Mouse (Mus musculus): ENCODE measurements around the gene Ercc6l2. TPM values are rescaled to one million over a fixed set of nuclear protein-coding genes. Genes with fewer than 3 reads are reported as not detected.
A peak's percentile ranks its signal among the peaks of the same experiment; 100 is the strongest.

The Ercc6l2 gene
- polyA plus RNA-seq, 1 experiment from 2014 or later: 13.6 TPM

DNA sequence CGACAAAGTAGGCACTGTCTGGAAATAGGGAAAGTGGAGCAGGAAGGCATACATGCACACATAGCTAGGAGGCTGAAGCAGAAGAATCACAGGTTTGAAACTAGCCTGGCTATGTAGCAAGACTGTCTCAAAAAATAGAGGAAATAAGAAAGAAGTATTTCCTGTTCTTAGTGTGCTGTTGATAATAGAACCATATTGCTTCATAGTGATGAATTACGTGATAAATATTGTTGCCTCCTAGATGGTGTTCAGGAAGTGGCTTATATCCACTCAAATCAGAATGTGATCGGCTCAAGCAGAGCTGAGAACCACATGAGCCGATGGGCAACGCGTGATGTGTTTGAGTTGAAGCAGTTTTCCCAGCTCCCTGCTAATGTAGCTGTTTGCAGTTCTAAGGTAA lies 62.1 kb downstream of the Ercc6l2 start:
- Histone ChIP-seq H3K9me3 (ENCODE audit: control insufficient read depth, low read length) (no peaks in the 10 kb centered on the region), H3K27ac (ENCODE audit: low read depth, low read length) (no peak overlapping the region), H3K4me1 (ENCODE audit: control insufficient read depth, insufficient read depth, low read length) (no peaks in the 10 kb centered on the region), H3K27me3 (ENCODE audit: control insufficient read depth, insufficient read depth, low read length) (no peaks in the 10 kb centered on the region), H3K4me2 (ENCODE audit: low read depth, low read length) (no peak overlapping the region), H3K9ac (replicated peaks; ENCODE audit: low read depth, low read length) (no peak overlapping the region), H3K4me3 (ENCODE audit: low read depth, low read length) (no peak overlapping the region), H3K36me3 (ENCODE audit: control insufficient read depth, insufficient read depth, low read length) (0 out of 2 replicates have a peak, but pooled peaks cover 2% of the 10 kb centered on the region)
- 93% methylated on average over 6 of the region's 6 CpGs for WGBS
- ATAC-seq (ENCODE audit: low read depth): no peak

GRCm38 (mm10) chr13:63879105-63879863 lies 64.2 kb downstream of the Ercc6l2 start:
- Histone ChIP-seq H3K9ac (replicated peaks; ENCODE audit: low read depth, low read length) (no peak overlapping the region), H3K9me3 (ENCODE audit: control insufficient read depth, low read length) (no peaks in the 10 kb centered on the region), H3K4me2 (ENCODE audit: low read depth, low read length) (no peak overlapping the region), H3K27me3 (ENCODE audit: control insufficient read depth, insufficient read depth, low read length) (no peaks in the 10 kb centered on the region), H3K4me1 (ENCODE audit: control insufficient read depth, insufficient read depth, low read length) (no peaks in the 10 kb centered on the region), H3K36me3 (ENCODE audit: control insufficient read depth, insufficient read depth, low read length) (no peaks in the 10 kb centered on the region), H3K27ac (ENCODE audit: low read depth, low read length) (no peak overlapping the region), H3K4me3 (ENCODE audit: low read depth, low read length) (no peak overlapping the region)
- ATAC-seq (ENCODE audit: low read depth): no peak
- WGBS: 89% methylated on average over 1 of the region's 1 CpGs

DNA sequence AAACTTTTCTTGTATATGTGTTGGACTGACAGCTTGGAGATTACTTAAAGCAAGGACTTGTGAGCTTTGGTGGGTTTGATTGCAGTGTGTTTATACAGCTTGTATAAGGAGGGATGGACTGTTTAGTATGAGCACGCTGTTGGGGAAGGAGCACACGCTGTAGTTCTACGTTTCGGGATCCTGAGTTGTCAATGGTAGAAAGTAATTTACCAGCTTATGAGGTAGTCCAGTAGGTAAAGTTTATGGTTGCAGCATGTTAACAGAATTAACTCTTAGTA lies 64.8 kb downstream of the Ercc6l2 start:
- Histone ChIP-seq H3K36me3 (ENCODE audit: control insufficient read depth, insufficient read depth, low read length) (no peaks in the 10 kb centered on the region), H3K4me3 (ENCODE audit: low read depth, low read length) (no peak overlapping the region), H3K27me3 (ENCODE audit: control insufficient read depth, insufficient read depth, low read length) (no peaks in the 10 kb centered on the region), H3K9me3 (ENCODE audit: control insufficient read depth, low read length) (no peaks in the 10 kb centered on the region), H3K27ac (ENCODE audit: low read depth, low read length) (no peak overlapping the region), H3K4me1 (ENCODE audit: control insufficient read depth, insufficient read depth, low read length) (no peaks in the 10 kb centered on the region), H3K4me2 (ENCODE audit: low read depth, low read length) (no peak overlapping the region), H3K9ac (replicated peaks; ENCODE audit: low read depth, low read length) (no peak overlapping the region)
- no peak for ATAC-seq (ENCODE audit: low read depth)
- WGBS: 83% methylated on average over 4 of the region's 4 CpGs

GRCm38 (mm10) chr13:63885532-63885949 lies 70.5 kb downstream of the Ercc6l2 start:
- 74% methylated on average over 3 of the region's 3 CpGs for WGBS
- Histone ChIP-seq H3K4me3 (ENCODE audit: low read depth, low read length) (no peak overlapping the region), H3K27ac (ENCODE audit: low read depth, low read length) (no peak overlapping the region), H3K27me3 (ENCODE audit: control insufficient read depth, insufficient read depth, low read length) (no peaks in the 10 kb centered on the region), H3K4me2 (ENCODE audit: low read depth, low read length) (no peak overlapping the region), H3K4me1 (ENCODE audit: control insufficient read depth, insufficient read depth, low read length) (no peaks in the 10 kb centered on the region), H3K36me3 (ENCODE audit: control insufficient read depth, insufficient read depth, low read length) (no peaks in the 10 kb centered on the region), H3K9ac (replicated peaks; ENCODE audit: low read depth, low read length) (no peak overlapping the region), H3K9me3 (ENCODE audit: control insufficient read depth, low read length) (no peaks in the 10 kb centered on the region)
- ATAC-seq (ENCODE audit: low read depth): no peak

- H3K4me3 ChIP-seq (ENCODE audit: low read depth, low read length): no peak overlapping the region
- WGBS: 96% methylated on average over 3 of the region's 3 CpGs
Observed at GRCm38 (mm10) chr13:63886429-63887052, 71.5 kb downstream of the Ercc6l2 start.

GRCm38 (mm10) chr13:63900679-63901302 lies 85.8 kb downstream of the Ercc6l2 start:
- WGBS: 20% methylated on average over 12 of the region's 12 CpGs
- Histone ChIP-seq H3K9ac (replicated peaks; ENCODE audit: low read depth, low read length) (no peak overlapping the region), H3K9me3 (ENCODE audit: control insufficient read depth, low read length) (no peaks in the 10 kb centered on the region), H3K4me3 (ENCODE audit: low read depth, low read length) (peak overlapping the region; percentile 30), H3K27ac (ENCODE audit: low read depth, low read length) (no peak overlapping the region), H3K4me1 (ENCODE audit: control insufficient read depth, insufficient read depth, low read length) (peaks cover 8% of the 10 kb centered on the region; the same call in 1 of the 2 replicates), H3K36me3 (ENCODE audit: control insufficient read depth, insufficient read depth, low read length) (no peaks in the 10 kb centered on the region), H3K27me3 (ENCODE audit: control insufficient read depth, insufficient read depth, low read length) (no peaks in the 10 kb centered on the region), H3K4me2 (ENCODE audit: low read depth, low read length) (peak overlapping the region; percentile 68)
- peak; percentile 13 for ATAC-seq (ENCODE audit: low read depth)

More at GRCm38 (mm10) chr13:63886429-63887052, 71.5 kb downstream of the Ercc6l2 start:
- no peak for ATAC-seq (ENCODE audit: low read depth)
- H3K27me3 ChIP-seq (ENCODE audit: control insufficient read depth, insufficient read depth, low read length): no peaks in the 10 kb centered on the region
- no peak overlapping the region for H3K9ac ChIP-seq (replicated peaks; ENCODE audit: low read depth, low read length)
- H3K4me1 ChIP-seq (ENCODE audit: control insufficient read depth, insufficient read depth, low read length): no peaks in the 10 kb centered on the region
- H3K9me3 ChIP-seq (ENCODE audit: control insufficient read depth, low read length): no peaks in the 10 kb centered on the region
- no peak overlapping the region for H3K4me2 ChIP-seq (ENCODE audit: low read depth, low read length)
- H3K36me3 ChIP-seq (ENCODE audit: control insufficient read depth, insufficient read depth, low read length): no peaks in the 10 kb centered on the region
- no peak overlapping the region for H3K27ac ChIP-seq (ENCODE audit: low read depth, low read length)

GRCm38 (mm10) chr13:63901303-63901713 lies 86.3 kb downstream of the Ercc6l2 start:
- peak overlapping the region; percentile 39; the same call in 1 of the 2 replicates for H3K9ac ChIP-seq (replicated peaks; ENCODE audit: low read depth, low read length)
- peak; percentile 85 for ATAC-seq (ENCODE audit: low read depth)
- no peaks in the 10 kb centered on the region for H3K27me3 ChIP-seq (ENCODE audit: control insufficient read depth, insufficient read depth, low read length)
- no peaks in the 10 kb centered on the region for H3K36me3 ChIP-seq (ENCODE audit: control insufficient read depth, insufficient read depth, low read length)
- peaks cover 8% of the 10 kb centered on the region; the same call in 1 of the 2 replicates for H3K4me1 ChIP-seq (ENCODE audit: control insufficient read depth, insufficient read depth, low read length)
- H3K27ac ChIP-seq (ENCODE audit: low read depth, low read length): peak overlapping the region; percentile 62; the same call in 1 of the 2 replicates
- H3K9me3 ChIP-seq (ENCODE audit: control insufficient read depth, low read length): no peaks in the 10 kb centered on the region
- WGBS: 2% methylated on average over 17 of the region's 17 CpGs
- H3K4me3 ChIP-seq (ENCODE audit: low read depth, low read length): peak overlapping the region; percentile 30
- peak overlapping the region; percentile 68 for H3K4me2 ChIP-seq (ENCODE audit: low read depth, low read length)

DNA sequence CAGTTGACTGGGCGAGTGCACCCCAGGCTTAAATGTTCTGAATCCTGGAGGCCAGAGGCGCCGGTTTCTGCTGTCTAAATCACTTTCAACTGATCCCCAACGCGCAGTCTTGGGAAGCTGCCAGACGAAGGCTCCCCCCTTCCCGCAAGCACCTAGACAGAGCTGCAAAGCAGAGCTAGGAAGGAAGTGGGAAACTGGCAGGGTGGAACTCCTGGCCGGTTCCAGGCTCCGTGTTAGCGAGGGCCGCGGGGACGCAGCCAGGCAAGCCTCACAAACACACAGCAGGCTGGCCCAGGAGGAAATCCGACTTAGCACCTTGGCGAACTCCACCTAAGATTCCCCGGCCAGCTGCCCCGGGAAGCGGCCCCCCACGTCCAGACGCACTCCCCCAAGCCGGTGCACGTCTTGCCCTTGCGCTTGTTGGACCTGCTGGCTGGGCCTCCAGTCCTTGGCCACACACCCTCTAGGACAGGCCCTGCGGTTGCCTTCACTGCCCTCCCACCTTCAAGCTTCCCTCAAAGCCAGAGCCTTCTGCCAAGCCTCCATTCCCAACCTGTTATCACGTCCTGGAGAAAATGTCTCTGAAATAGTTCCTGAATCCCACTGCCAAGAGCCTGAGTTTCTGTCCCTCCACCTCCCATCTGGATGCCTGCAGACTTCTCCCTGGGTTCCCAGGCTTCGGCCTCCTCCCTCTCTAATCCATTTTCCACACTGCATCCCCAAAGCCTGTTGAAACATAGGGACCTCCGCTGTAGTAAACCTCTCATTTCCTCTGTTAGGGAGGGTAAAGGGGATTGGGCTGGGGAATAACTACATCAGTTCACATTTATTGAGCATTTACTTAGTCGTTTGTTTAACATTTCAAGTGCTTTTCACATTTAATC lies 86.9 kb downstream of the Ercc6l2 start:
- Histone ChIP-seq H3K9me3 (ENCODE audit: control insufficient read depth, low read length) (no peaks in the 10 kb centered on the region), H3K4me3 (ENCODE audit: low read depth, low read length) (peak overlapping the region; percentile 30), H3K4me2 (ENCODE audit: low read depth, low read length) (peak overlapping the region; percentile 68), H3K4me1 (ENCODE audit: control insufficient read depth, insufficient read depth, low read length) (peaks cover 8% of the 10 kb centered on the region; the same call in 1 of the 2 replicates), H3K9ac (replicated peaks; ENCODE audit: low read depth, low read length) (peak overlapping the region; percentile 39; the same call in 1 of the 2 replicates), H3K36me3 (ENCODE audit: control insufficient read depth, insufficient read depth, low read length) (no peaks in the 10 kb centered on the region), H3K27ac (ENCODE audit: low read depth, low read length) (peak overlapping the region; percentile 62; the same call in 1 of the 2 replicates), H3K27me3 (ENCODE audit: control insufficient read depth, insufficient read depth, low read length) (no peaks in the 10 kb centered on the region)
- 16% methylated on average over 28 of the region's 28 CpGs for WGBS
- peak; percentile 78 for ATAC-seq (ENCODE audit: low read depth)
